Mouse (Mus musculus) forebrain, embryonic 10.5 days (tissue): ENCODE data around the gene Lhx1. TPM values are rescaled to one million over a fixed set of nuclear protein-coding genes. Genes with fewer than 3 reads are reported as not detected.

Experiments used
- DNase-seq: peaks from one replicate; pipeline ENCODE4 v3.0.0-alpha.2; 2017; ENCODE audit warnings: low spot score; ENCODE audit errors: extremely low spot score
- H3K27ac ChIP-seq: fragments of 300-500 bp; sonication (generic); 2 replicates; pipeline ENCODE4 v1.5.1; 2016; ENCODE audit warnings: mild to moderate bottlenecking
- H3K27me3 ChIP-seq: fragments of 300-500 bp; sonication (generic); 2 replicates; pipeline ENCODE4 v1.6.1; 2016; ENCODE audit warnings: mild to moderate bottlenecking; ENCODE audit not compliant: poor library complexity, severe bottlenecking
- H3K36me3 ChIP-seq: fragments of 300-500 bp; sonication (generic); replicated peaks from 2 replicates; pipeline ENCODE4 v1.6.1; 2016; ENCODE audit warnings: mild to moderate bottlenecking, moderate library complexity
- H3K4me1 ChIP-seq: fragments of 300-500 bp; sonication (generic); 2 replicates; pipeline ENCODE4 v1.6.1; 2016
- H3K4me3 ChIP-seq: fragments of 300-500 bp; sonication (generic); 2 replicates; pipeline ENCODE4 v1.5.1; 2016; ENCODE audit warnings: mild to moderate bottlenecking, moderate library complexity
- H3K9me3 ChIP-seq: fragments of 300-500 bp; sonication (generic); 2 replicates; pipeline ENCODE4 v1.6.1; 2016; ENCODE audit warnings: mild to moderate bottlenecking, moderate library complexity
- WGBS: fragments of 180-500 bp; shearing (Covaris S2); methylation state at CpG from one replicate; pipeline ENCODE4 v1.1.7; 2016; 5-methylcytosine and 5-hydroxymethylcytosine counted together
- polyA plus RNA-seq: library from polyadenylated mRNA; unstranded; fragments of >200 nt; fragmentation: Nextera tagmentation; extraction: Ambion mirVana; gene quantifications from 2 replicates; pipeline ENCODE4 v1.2.1, GENCODE M21; 2016

The Lhx1 gene
- polyA plus RNA-seq, 1 experiment from 2014 or later, result 2.6 TPM

DNA sequence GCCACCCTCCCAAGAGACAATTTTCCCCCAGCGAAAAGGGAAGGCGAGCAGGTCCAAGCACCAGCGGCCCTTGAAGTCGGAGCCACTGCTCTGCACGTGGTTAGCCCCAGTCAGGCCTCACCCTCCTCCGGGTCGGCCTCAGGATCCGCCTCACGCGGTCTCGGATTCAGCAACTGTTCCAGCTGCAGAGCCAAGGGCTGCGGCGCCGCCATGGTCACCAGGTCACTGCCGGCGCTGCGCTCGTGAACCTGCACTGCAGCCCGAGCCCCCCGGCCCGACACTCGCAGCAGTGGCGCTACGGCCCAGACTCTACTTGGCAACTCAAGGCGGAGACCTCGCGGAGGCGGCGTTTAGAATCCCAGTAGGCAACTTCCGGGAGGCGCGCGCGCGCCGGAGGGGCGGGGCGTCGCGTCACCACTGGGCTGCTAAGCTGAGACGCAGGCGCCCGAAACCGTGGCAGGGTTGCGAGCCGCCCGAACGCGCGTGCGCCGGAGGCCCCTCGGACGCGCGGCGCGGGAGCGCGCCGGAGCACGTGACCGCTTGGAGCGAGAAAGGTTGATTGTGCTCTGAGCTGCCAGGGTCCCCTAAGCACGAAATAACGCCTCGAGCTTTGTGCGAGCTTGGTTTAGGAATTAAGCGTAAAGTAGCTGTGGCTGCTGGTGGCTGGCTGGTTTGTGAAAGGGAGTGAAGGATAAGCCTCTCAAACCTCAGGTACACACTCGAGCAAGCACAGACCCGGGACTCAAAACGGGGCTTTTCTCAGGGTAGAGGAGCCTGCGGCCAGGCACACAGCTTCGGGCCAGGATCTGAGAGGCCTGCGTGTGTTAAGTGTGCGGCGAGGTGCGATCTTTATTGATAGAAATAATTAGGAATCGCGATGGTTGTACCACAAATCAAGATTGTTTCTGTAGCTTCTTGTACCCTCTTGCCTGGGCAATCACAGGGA, 11.9 kb downstream of the Lhx1 start, which contains the start of gene Aatf:
Gene Aatf (minus strand): TSS at position 352 of the 946 bp plus-strand sequence.
- H3K9me3 ChIP-seq, result no peaks in the 10 kb centered on the region
- H3K36me3 ChIP-seq, result peaks cover 34% of the 10 kb centered on the region
- peaks cover 25% of the 10 kb centered on the region for H3K4me1 ChIP-seq
- peak; percentile 99 for DNase-seq
- peak within 1 kb of the TSS; percentile 77 for H3K4me3 ChIP-seq
- peak within 1 kb of the TSS; percentile 89 for H3K27ac ChIP-seq
- H3K27me3 ChIP-seq, result peaks cover 46% of the 10 kb centered on the region
- under 1% methylated on average over 80 of the region's 80 CpGs for WGBS

- 86% methylated on average over 1 of the region's 1 CpGs for WGBS
- Histone ChIP-seq H3K27ac (no peak overlapping the region), H3K4me1 (peaks cover 25% of the 10 kb centered on the region), H3K9me3 (no peaks in the 10 kb centered on the region), H3K4me3 (peak overlapping the region; percentile 77), H3K36me3 (peaks cover 47% of the 10 kb centered on the region), H3K27me3 (peaks cover 32% of the 10 kb centered on the region)
- no peak for DNase-seq
Observed at GRCm38 (mm10) chr11:84512031-84512430, 13.3 kb downstream of the Lhx1 start.

DNA sequence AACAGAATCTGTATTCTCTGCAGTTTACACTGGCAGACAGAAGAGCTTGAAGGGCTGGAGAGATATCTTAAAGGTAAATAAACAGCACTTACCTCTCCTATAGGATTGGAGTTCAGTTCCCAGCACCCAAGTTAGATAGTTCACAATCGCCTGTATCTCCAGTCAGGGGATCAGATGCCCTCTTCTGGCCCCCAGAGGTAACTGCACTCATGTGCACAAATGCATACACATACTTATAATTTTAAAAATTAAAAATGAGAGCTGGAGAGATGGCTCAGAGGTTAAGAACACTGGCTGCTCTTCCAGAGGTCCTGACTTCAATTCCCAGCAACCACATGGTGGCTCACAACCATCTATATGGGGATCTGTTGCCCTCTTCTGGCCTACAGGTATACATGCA, 21.0 kb downstream of the Lhx1 start:
- 95% methylated on average over 1 of the region's 1 CpGs for whole genome bisulfite sequencing
- no peak for DNase-seq
- H3K4me3 ChIP-seq, result no peak overlapping the region
- H3K9me3 ChIP-seq, result peaks cover 5% of the 10 kb centered on the region; the same call in 1 of the 2 replicates
- no peak overlapping the region for H3K27ac ChIP-seq
- H3K27me3 ChIP-seq, result no peaks in the 10 kb centered on the region
- peaks cover 91% of the 10 kb centered on the region for H3K36me3 ChIP-seq
- H3K4me1 ChIP-seq, result no peaks in the 10 kb centered on the region

DNA sequence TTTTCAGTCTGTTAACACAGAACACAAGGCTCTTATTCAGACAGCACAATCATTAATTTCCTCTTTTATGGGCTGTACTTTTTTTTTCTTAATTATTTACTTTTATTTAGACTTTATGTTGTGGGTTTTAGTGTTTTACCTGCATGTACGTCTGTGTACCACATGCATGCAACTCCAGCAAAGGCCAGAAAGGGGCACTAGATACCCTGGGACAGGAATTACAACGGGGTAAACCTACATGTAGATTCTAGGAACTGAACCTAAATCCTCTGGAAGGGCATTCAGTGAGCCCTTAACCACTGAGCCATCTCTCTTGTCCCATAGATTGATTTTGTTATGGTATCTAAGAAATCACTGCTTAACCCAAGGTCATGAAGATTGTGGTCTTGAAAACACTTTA, 27.4 kb downstream of the Lhx1 start:
- Histone ChIP-seq H3K4me1 (peaks cover 16% of the 10 kb centered on the region), H3K27me3 (no peaks in the 10 kb centered on the region), H3K4me3 (no peak overlapping the region), H3K9me3 (no peaks in the 10 kb centered on the region), H3K36me3 (peaks cover 49% of the 10 kb centered on the region), H3K27ac (no peak overlapping the region)
- 83% methylated on average over 2 of the region's 2 CpGs for WGBS
- DNase-seq, result no peak

- DNase-seq, result no peak
- Histone ChIP-seq H3K4me3 (no peak overlapping the region), H3K36me3 (peaks cover 48% of the 10 kb centered on the region), H3K4me1 (peaks cover 16% of the 10 kb centered on the region), H3K9me3 (no peaks in the 10 kb centered on the region), H3K27me3 (no peaks in the 10 kb centered on the region), H3K27ac (no peak overlapping the region)
Observed at GRCm38 (mm10) chr11:84496901-84497300, 28.4 kb downstream of the Lhx1 start.

- Histone ChIP-seq H3K9me3 (no peaks in the 10 kb centered on the region), H3K4me1 (peaks cover 16% of the 10 kb centered on the region), H3K27ac (no peak overlapping the region), H3K27me3 (no peaks in the 10 kb centered on the region), H3K4me3 (no peak overlapping the region), H3K36me3 (peaks cover 49% of the 10 kb centered on the region)
- no peak for DNase-seq
- 78% methylated on average over 4 of the region's 4 CpGs for WGBS
Observed at GRCm38 (mm10) chr11:84495774-84496173, 29.6 kb downstream of the Lhx1 start.

DNA sequence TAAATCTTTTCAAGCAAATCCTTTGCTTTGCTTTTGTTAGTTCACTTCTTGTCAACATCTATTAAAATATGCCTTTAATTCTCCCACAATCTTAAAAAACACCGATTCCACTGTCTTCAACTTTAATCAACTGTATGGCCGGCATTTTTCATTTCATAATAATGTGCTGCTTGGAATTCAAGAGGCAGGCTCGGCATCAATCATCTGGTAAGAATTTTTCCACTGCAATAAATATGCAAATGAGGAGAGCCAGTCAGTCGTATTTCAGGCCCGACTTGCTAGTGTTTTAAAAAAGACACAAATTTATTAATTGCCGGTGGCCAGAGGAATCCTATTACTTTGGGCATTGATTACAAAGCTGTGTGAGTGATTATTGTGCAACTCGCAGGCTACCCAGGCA, 43.7 kb downstream of the Lhx1 start:
- 49% methylated on average over 7 of the region's 7 CpGs for WGBS
- Histone ChIP-seq H3K4me1 (peaks cover 32% of the 10 kb centered on the region), H3K36me3 (no peaks in the 10 kb centered on the region), H3K27me3 (no peaks in the 10 kb centered on the region), H3K4me3 (no peak overlapping the region), H3K9me3 (no peaks in the 10 kb centered on the region), H3K27ac (no peak overlapping the region)
- no peak for DNase-seq

GRCm38 (mm10) chr11:84480451-84480850, 44.9 kb downstream of the Lhx1 start:
- Histone ChIP-seq H3K4me3 (no peak overlapping the region), H3K27me3 (no peaks in the 10 kb centered on the region), H3K9me3 (no peaks in the 10 kb centered on the region), H3K36me3 (no peaks in the 10 kb centered on the region), H3K4me1 (peaks cover 32% of the 10 kb centered on the region), H3K27ac (no peak overlapping the region)
- no peak for DNase-seq
- 89% methylated on average over 3 of the region's 3 CpGs for WGBS

DNA sequence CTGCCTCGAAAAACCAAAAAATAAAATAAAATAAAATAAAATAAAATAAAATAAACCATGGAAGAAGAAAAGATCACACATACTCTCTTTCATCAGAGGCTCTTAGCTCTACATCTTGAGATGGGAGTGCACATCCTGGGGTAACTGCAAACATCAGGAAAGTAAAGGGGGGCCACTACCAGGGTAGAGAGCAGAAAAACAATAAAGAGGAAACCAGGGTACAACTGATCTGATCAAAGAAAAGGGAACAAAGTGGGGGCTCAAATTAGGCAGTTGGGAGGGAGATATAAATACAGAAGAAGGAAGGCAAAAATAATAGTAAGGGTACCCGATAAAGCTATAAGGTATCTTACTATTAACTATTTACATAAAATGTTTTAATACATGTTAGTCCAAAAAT, 48.7 kb downstream of the Lhx1 start:
- no peak for DNase-seq
- peaks cover 22% of the 10 kb centered on the region for H3K4me1 ChIP-seq
- H3K9me3 ChIP-seq, result no peaks in the 10 kb centered on the region
- WGBS, result 96% methylated on average over 2 of the region's 2 CpGs
- no peak overlapping the region for H3K27ac ChIP-seq
- H3K27me3 ChIP-seq, result no peaks in the 10 kb centered on the region
- peaks cover 8% of the 10 kb centered on the region for H3K36me3 ChIP-seq
- H3K4me3 ChIP-seq, result no peak overlapping the region

DNA sequence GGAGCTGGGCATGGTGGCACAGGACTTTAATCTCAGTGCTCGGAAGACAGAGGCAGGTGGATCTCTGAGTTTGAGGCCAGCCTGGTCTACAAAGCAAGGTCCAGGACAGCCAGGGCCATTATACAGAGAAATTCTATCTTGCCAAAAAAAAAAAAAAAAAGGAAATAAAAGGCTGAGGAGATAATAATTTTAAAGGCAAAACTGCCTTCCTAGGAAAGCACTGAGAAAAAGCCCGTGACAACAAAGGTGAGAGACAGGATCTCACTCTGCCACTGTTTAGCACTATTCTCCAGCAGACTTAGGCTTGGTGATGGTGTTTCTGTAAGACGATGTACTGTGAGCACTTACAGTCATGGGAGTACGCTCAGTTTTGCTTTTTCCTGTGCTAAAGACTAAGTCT, 49.3 kb downstream of the Lhx1 start:
- Histone ChIP-seq H3K36me3 (peaks cover 13% of the 10 kb centered on the region), H3K27me3 (no peaks in the 10 kb centered on the region), H3K4me1 (peaks cover 16% of the 10 kb centered on the region), H3K9me3 (no peaks in the 10 kb centered on the region), H3K4me3 (no peak overlapping the region), H3K27ac (no peak overlapping the region)
- DNase-seq, result no peak
- 95% methylated on average over 4 of the region's 4 CpGs for WGBS

DNA sequence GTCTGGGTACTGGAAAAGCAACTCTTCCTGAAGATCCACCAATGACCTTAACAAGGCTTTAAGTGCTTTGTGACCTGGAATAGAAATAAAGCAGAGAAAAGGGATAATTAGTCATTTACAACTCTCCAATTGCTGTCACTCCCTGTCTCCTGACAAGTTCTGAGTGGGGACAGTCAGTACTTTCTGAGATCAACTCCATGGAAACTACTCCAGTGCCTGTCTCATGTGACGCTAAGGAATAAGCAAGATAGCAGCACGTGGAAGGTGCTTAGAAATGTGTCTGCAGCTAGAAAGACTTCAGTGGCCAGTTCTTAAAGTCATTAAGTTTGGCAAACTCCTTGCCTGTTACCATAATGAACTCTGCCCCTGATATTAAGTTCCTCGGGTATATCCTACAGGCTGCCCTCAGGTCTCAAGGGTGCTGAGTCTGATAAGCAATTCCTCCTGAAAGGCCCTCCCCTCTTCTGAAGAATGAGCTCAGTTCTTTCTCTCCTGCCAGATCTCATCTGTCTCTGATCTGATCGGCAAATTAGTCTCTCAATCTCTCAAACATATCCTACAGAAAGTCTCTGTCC, 52.2 kb downstream of the Lhx1 start:
- 89% methylated on average over 4 of the region's 4 CpGs for WGBS
- H3K4me1 ChIP-seq, result no peaks in the 10 kb centered on the region
- H3K4me3 ChIP-seq, result no peak overlapping the region
- H3K27me3 ChIP-seq, result no peaks in the 10 kb centered on the region
- H3K36me3 ChIP-seq, result peaks cover 30% of the 10 kb centered on the region
- no peaks in the 10 kb centered on the region for H3K9me3 ChIP-seq
- DNase-seq, result no peak
- no peak overlapping the region for H3K27ac ChIP-seq
